Mouse (Mus musculus) neural tube, embryonic 14.5 days (tissue): ENCODE measurements around the gene Tbc1d10a. TPM values are rescaled to one million over a fixed set of nuclear protein-coding genes. Genes with fewer than 3 reads are reported as not detected.

Source experiments
- ATAC-seq: fragments of 200-750 bp; cut with Nextera tagmentation; 2 replicates; pipeline ENCODE4 v1.8.0; 2017; ENCODE audit warnings: low read depth, mild to moderate bottlenecking, moderate TSS enrichment, moderate library complexity
- H3K27ac ChIP-seq: fragments of 300-500 bp; sonication (generic); 2 replicates; pipeline ENCODE4 v1.5.1; 2014; ENCODE audit warnings: low read depth, mild to moderate bottlenecking, control low read depth, low read length, moderate library complexity, mixed read lengths
- H3K27me3 ChIP-seq: fragments of 300-500 bp; sonication (generic); 2 replicates; pipeline ENCODE4 v1.6.1; 2014; ENCODE audit warnings: low read length; ENCODE audit not compliant: control insufficient read depth, insufficient read depth
- H3K36me3 ChIP-seq: fragments of 300-500 bp; sonication (generic); 2 replicates; pipeline ENCODE4 v1.6.1; 2014; ENCODE audit warnings: low read length, mixed read lengths; ENCODE audit not compliant: control insufficient read depth, insufficient read depth
- H3K4me1 ChIP-seq: fragments of 300-500 bp; sonication (generic); 2 replicates; pipeline ENCODE4 v1.6.1; 2014; ENCODE audit warnings: low read length; ENCODE audit not compliant: control insufficient read depth, insufficient read depth
- H3K4me2 ChIP-seq: fragments of 300-500 bp; sonication (generic); 2 replicates; pipeline ENCODE4 v1.6.1; 2014; ENCODE audit warnings: mild to moderate bottlenecking, low read depth, low read length, control low read depth
- H3K4me3 ChIP-seq: fragments of 300-500 bp; sonication (generic); 2 replicates; pipeline ENCODE4 v1.5.1; 2014; ENCODE audit warnings: low read depth, low read length, control low read depth, mixed read lengths
- H3K9ac ChIP-seq: fragments of 300-500 bp; sonication (generic); replicated peaks from 2 replicates; pipeline ENCODE4 v1.6.1; 2014; ENCODE audit warnings: low read depth, mild to moderate bottlenecking, control low read depth, low read length, mixed read lengths
- H3K9me3 ChIP-seq: fragments of 300-500 bp; sonication (generic); 2 replicates; pipeline ENCODE4 v1.6.1; 2016; ENCODE audit warnings: low read length; ENCODE audit not compliant: control insufficient read depth
- WGBS: fragments of 180-500 bp; shearing (Covaris S2); extraction: QIAGEN DNeasy Blood & Tissue Kit; methylation state at CpG from one replicate; pipeline ENCODE4 v1.1.7; 2014; 5-methylcytosine and 5-hydroxymethylcytosine counted together
- polyA plus RNA-seq: library from polyadenylated mRNA; unstranded; fragments of >200 nt; fragmentation: Nextera tagmentation; extraction: Ambion mirVana; gene quantifications from 2 replicates; pipeline ENCODE4 v1.2.1, GENCODE M21; 2014

Gene Tbc1d10a
- polyA plus RNA-seq, 1 experiment from 2014 or later, result 19.8 TPM

DNA sequence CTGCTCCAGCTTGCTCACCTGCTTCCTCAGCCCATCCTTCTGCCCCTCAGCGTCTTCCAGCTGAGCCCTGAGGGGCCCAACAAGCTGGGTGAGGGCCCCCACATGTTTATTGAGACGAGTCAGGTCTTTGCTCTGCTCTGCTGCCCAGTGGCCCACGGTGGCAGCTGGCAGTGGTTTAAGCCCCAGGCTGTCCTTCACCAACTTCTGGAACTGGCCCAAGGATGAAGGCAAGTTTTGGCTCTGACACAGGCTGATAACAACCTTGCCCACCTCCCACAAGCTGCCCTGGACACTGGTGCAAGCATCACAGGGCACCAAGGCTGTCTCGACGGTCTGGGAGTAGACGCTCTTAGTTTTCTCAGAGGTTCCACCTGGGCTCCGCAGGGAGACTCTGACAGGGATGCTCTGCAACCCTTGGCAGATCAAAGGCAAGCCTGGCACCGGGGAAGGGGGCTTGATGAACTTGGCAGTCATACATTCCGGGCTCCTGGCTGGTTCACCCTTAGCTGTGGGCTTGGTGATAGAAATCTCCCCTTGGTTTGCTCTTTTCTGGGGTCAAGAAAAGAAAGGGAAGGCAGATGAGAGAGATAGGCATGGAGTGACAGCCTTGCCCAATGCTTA lies 37.9 kb upstream of the Tbc1d10a start:
- Histone ChIP-seq H3K4me2 (no peak overlapping the region), H3K27me3 (no peaks in the 10 kb centered on the region), H3K9ac (no peak overlapping the region), H3K4me3 (no peak overlapping the region), H3K9me3 (no peaks in the 10 kb centered on the region), H3K27ac (no peak overlapping the region), H3K4me1 (no peaks in the 10 kb centered on the region), H3K36me3 (peaks cover 5% of the 10 kb centered on the region; the same call in 1 of the 2 replicates)
- ATAC-seq, result no peak
- 89% methylated on average over 9 of the region's 9 CpGs for WGBS

DNA sequence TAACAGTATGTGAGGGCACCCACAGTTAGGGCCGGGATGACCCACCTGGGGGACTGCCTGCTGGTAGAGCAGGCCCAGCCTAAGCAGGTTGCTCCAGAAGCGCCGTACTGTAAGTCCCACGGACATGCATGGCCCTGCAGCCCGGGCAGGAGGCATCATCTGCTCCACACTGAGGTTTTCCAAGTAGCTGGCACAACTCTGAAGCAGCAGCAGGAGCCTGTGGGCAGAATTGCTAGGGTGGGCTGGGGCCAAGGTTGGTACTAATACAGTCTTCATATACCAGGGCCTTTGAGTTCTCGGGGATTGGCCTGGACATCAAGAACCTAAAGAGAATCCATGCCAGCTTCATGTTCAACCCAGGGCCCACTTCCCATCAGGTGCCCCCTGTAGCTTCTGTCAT lies 36.7 kb upstream of the Tbc1d10a start:
- no peak overlapping the region for H3K27ac ChIP-seq
- H3K9ac ChIP-seq, result no peak overlapping the region
- no peak overlapping the region for H3K4me2 ChIP-seq
- H3K9me3 ChIP-seq, result no peaks in the 10 kb centered on the region
- WGBS, result 90% methylated on average over 6 of the region's 6 CpGs
- H3K27me3 ChIP-seq, result no peaks in the 10 kb centered on the region
- no peak overlapping the region for H3K4me3 ChIP-seq
- H3K4me1 ChIP-seq, result no peaks in the 10 kb centered on the region
- H3K36me3 ChIP-seq, result no peaks in the 10 kb centered on the region
- ATAC-seq, result no peak

DNA sequence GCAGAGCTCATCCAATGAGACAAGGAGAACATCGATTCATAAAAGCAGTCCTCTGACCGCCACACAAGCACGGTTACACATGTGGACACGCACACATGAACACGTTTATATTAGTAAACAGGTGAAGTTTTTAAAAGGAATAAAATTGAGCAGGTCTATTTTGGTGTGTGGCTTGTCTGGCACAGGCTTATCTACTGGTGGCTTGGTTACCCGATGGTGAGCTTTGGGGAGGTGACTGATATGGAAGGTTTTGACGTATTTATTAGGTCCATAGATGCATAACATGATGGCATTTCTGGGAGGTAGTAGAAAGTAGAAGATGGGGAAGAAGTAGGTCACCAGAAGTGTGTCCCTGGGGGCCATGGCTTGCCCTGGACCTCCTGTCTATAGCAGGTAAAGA lies 32.9 kb upstream of the Tbc1d10a start:
- H3K27ac ChIP-seq, result no peak overlapping the region
- H3K9ac ChIP-seq, result no peak overlapping the region
- H3K27me3 ChIP-seq, result no peaks in the 10 kb centered on the region
- no peak overlapping the region for H3K4me2 ChIP-seq
- WGBS, result 96% methylated on average over 7 of the region's 7 CpGs
- no peaks in the 10 kb centered on the region for H3K4me1 ChIP-seq
- H3K36me3 ChIP-seq, result no peaks in the 10 kb centered on the region
- no peaks in the 10 kb centered on the region for H3K9me3 ChIP-seq
- no peak overlapping the region for H3K4me3 ChIP-seq
- no peak for ATAC-seq

DNA sequence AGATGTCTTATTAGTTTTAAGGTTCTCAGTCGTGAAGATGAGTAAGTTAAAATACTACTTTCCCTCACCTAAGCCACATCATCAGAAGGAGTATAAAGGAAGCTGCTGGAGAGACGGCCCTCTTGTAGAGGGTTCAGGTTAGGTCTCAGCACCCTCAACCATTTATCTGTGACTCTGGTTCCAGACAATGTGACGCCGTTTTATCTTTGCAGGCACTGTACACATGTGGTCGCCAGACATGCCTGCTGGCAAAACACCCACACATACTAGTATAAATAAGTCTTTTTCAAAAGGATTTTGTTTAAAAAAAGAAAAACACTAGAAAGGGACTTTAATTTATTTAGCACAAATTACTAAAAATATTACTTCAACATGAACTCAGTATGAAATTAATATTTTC lies 30.9 kb upstream of the Tbc1d10a start:
- no peaks in the 10 kb centered on the region for H3K9me3 ChIP-seq
- no peak overlapping the region for H3K4me3 ChIP-seq
- no peak overlapping the region for H3K4me2 ChIP-seq
- peaks cover 5% of the 10 kb centered on the region; the same call in 1 of the 2 replicates for H3K4me1 ChIP-seq
- no peaks in the 10 kb centered on the region for H3K36me3 ChIP-seq
- WGBS, result 81% methylated on average over 5 of the region's 5 CpGs
- H3K9ac ChIP-seq, result no peak overlapping the region
- H3K27ac ChIP-seq, result no peak overlapping the region
- ATAC-seq, result no peak
- no peaks in the 10 kb centered on the region for H3K27me3 ChIP-seq

DNA sequence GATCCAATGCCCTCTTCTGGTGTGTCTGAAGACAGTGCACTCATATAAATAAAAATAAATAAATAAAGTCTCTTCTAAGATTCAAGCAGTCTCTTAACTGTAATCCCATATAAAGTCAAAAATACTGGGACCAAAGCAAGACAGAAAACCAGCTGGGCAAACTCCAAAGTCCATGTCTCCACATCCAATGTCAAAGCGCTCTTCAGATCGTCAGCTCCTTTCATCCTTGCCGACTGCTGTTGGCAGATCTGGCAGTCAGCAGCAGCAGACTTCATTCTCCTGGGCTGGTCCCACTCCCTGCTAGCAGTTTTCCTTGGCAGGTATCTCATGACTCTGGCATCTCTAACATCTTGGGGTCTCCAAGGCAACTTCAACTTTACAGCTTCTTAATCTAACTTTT lies 27.9 kb upstream of the Tbc1d10a start:
- Histone ChIP-seq H3K4me1 (peaks cover 29% of the 10 kb centered on the region), H3K4me3 (no peak overlapping the region), H3K36me3 (peaks cover 14% of the 10 kb centered on the region), H3K27me3 (no peaks in the 10 kb centered on the region), H3K9ac (no peak overlapping the region), H3K27ac (no peak overlapping the region), H3K9me3 (no peaks in the 10 kb centered on the region), H3K4me2 (no peak overlapping the region)
- WGBS, result 96% methylated on average over 3 of the region's 3 CpGs
- ATAC-seq, result no peak

DNA sequence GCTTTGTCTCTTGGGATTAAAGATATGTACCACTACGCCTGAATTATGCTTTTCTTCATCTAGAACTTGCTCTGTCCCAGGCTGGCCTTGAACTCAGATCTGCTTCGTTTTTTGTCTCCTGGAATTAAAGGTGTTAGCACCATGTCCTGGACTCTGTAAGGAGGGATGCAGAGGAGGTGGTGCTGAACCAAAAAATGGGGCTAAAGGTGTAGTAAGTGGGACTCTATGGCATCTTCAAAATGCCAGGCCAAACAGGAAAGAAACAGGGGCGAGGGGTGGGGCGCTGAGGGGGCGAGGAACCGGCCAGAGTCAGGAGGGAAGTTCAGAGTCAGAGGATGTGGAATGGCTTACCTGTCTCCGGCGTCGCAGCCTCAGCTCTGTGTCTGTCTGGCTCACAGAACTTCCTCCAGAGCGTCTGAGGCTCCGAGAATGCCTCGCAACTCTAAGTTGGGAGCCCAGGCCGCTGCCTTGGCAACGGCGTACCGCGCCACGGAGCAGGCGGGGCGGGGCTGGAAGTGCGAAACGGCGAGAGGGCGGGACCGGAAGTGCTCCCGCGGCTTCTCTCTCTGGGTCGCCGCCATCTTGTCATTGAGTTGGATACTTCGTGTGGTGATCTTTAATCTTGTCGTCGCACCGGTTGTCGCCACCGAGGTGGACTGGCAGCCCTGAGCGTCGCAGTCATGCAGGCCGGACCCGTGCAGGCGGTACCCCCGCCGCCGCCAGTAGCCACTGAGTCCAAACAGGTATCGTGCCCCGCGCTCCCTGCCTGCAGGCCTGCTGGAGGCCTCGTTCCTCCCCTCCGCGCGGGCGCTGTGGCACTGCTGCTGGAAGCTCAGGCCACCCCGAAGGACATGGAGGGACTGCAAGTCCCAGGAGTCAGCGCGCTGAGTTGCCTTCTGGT lies 26.5 kb upstream of the Tbc1d10a start, which contains the start of the genes Ccdc157 and Sf3a1:
Gene Ccdc157, minus strand, starts transcription at position 486 of the 901 bp plus-strand sequence.
Gene Sf3a1, plus strand, starts transcription at position 543 of the 901 bp plus-strand sequence.
- H3K9ac ChIP-seq, result peak within 1 kb of the TSS; percentile 82
- H3K4me3 ChIP-seq, result peak within 1 kb of the TSS; percentile 82
- WGBS, result 2% methylated on average over 54 of the region's 54 CpGs
- peak within 1 kb of the TSS; percentile 91 for H3K27ac ChIP-seq
- no peaks in the 10 kb centered on the region for H3K27me3 ChIP-seq
- peaks cover 29% of the 10 kb centered on the region for H3K4me1 ChIP-seq
- H3K36me3 ChIP-seq, result peaks cover 22% of the 10 kb centered on the region
- no peaks in the 10 kb centered on the region for H3K9me3 ChIP-seq
- peak within 1 kb of the TSS; percentile 90 for H3K4me2 ChIP-seq
- peak; percentile 98 for ATAC-seq

DNA sequence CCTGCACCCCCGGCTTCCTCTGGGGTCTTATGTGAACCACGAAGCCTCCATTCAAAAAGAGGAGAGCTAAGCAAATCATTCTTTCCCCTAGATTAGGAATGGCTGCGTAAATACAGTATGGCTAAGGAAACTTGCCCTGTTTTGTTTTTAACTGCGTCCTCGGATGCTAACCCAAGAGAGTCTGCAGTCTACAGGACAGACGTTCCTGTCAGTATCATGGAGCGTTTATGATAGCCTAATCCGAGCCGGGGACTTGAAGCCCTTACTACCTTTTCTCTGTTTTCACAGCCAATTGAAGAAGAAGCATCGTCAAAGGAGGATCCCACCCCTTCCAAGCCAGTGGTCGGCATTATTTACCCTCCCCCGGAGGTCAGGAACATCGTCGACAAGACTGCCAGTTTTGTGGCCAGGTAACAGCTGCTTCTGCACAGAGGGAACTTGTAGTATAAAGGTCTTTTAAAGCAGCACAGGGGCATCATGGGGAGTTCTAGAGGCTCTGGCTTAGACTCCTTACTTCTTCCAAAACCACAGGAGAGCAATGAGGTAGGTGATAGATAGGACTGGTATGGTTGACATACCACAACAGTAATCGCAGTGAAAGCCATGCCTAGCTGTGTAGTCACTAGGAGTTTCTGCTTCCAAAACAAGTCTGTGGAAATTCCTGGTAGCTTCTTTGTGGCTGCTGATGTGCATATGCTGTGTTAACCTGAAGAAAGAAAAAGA lies 25.7 kb upstream of the Tbc1d10a start:
- 6% methylated on average over 15 of the region's 15 CpGs for WGBS
- H3K4me1 ChIP-seq, result peaks cover 29% of the 10 kb centered on the region
- ATAC-seq, result no peak

DNA sequence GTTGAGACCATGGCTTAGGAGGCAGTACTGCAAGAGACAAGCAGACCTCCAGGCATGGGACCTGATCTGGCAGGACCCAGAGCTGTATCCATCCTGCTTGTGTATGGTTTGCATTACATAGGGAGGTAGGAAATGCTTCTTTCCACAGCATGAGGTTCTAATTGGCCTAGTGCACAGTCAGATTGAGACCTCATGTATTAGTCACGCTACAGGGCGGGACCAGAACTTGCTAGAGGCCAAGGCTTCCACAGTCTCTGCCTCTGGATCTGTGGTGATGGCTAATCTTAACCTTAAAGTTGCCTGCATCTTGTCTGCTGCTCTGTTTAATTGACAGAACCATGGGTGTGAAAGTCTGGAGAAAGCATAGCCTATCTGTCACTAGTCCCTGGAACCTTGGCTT lies 21.9 kb upstream of the Tbc1d10a start:
- no peak overlapping the region for H3K4me3 ChIP-seq
- no peak overlapping the region for H3K27ac ChIP-seq
- 94% methylated on average over 2 of the region's 2 CpGs for WGBS
- H3K4me1 ChIP-seq, result peaks cover 26% of the 10 kb centered on the region
- no peak overlapping the region for H3K4me2 ChIP-seq
- no peaks in the 10 kb centered on the region for H3K9me3 ChIP-seq
- no peak for ATAC-seq
- H3K27me3 ChIP-seq, result no peaks in the 10 kb centered on the region
- H3K9ac ChIP-seq, result no peak overlapping the region
- peaks cover 61% of the 10 kb centered on the region for H3K36me3 ChIP-seq

More for the DNA sequence above, 25.7 kb upstream of the Tbc1d10a start:
- Histone ChIP-seq H3K9me3 (no peaks in the 10 kb centered on the region), H3K27ac (peak overlapping the region; percentile 91), H3K4me2 (peak overlapping the region; percentile 90), H3K4me3 (peak overlapping the region; percentile 82), H3K36me3 (peaks cover 30% of the 10 kb centered on the region), H3K27me3 (no peaks in the 10 kb centered on the region), H3K9ac (peak overlapping the region; percentile 82)
